ENCODE assay signal across 10 mouse cellular contexts in genomic region chr7:49342556-49343080, GRCm38 (mm10).
DNase-seq lines count a peak whose midpoint lies in the region; ATAC-seq and TF ChIP-seq lines count a peak whose summit lies in the region.
"Had no signal": no experiment of that assay in that cellular context is flagged by ENCODE, and none has a peak within 500 bp of the region (broad histone marks: within the 10 kb centered on the region; RNA-seq: fewer than 3 reads in every experiment).

No protein-coding gene starts in this region.

- no peak for DNase-seq in kidney, adult 2 months
- DNase-seq in brain, embryonic 14.5 days (ENCODE audit: low read depth): peak; percentile 66
- DNase-seq in midbrain, embryonic 14.5 days: no peak
- no peak for DNase-seq in adrenal gland, postnatal 4 days (ENCODE audit: low spot score in 2 of 2)
- DNase-seq in layer of hippocampus, postnatal 25 days (ENCODE audit: extremely low spot score in 1 of 2, low spot score in 1 of 2): no peak
- no peak for DNase-seq in adrenal gland, adult 8-10 months

- H3K27me3 ChIP-seq in kidney, embryonic 14.5 days (ENCODE audit: control insufficient read depth, insufficient read depth, low read length): no peaks in the 10 kb centered on the region
- H3K27me3 ChIP-seq in kidney, adult 2 months (replicated peaks; ENCODE audit: control insufficient read depth, insufficient read depth, low read length): no peaks in the 10 kb centered on the region
- H3K27me3 ChIP-seq in hindbrain, embryonic 16.5 days (replicated peaks; ENCODE audit: control insufficient read depth, insufficient read depth, low read length): no peaks in the 10 kb centered on the region
- H3K27me3 ChIP-seq in midbrain, embryonic 14.5 days (ENCODE audit: control insufficient read depth, insufficient read depth, low read length): no peaks in the 10 kb centered on the region

- H3K4me3 ChIP-seq in kidney, embryonic 14.5 days (ENCODE audit: low read length): peak overlapping the region; percentile 7; the same call in 1 of the 2 replicates
- H3K4me3 ChIP-seq in kidney, adult 2 months (ENCODE audit: insufficient read depth, low read depth, low read length): no peak overlapping the region
- no peak overlapping the region for H3K4me3 ChIP-seq in hindbrain, embryonic 16.5 days (ENCODE audit: low read length)
- no peak overlapping the region for H3K4me3 ChIP-seq in midbrain, embryonic 14.5 days (replicated peaks; ENCODE audit: low read depth, low read length)

- no peaks in the 10 kb centered on the region for H3K9me3 ChIP-seq in kidney, embryonic 14.5 days (ENCODE audit: control insufficient read depth, low read length)
- H3K9me3 ChIP-seq in hindbrain, embryonic 16.5 days (ENCODE audit: control insufficient read depth, low read length): no peaks in the 10 kb centered on the region
- H3K9me3 ChIP-seq in midbrain, embryonic 14.5 days (ENCODE audit: control insufficient read depth, low read length): no peaks in the 10 kb centered on the region

- no peak overlapping the region for H3K9ac ChIP-seq in kidney, embryonic 14.5 days (ENCODE audit: low read depth, low read length)
- H3K9ac ChIP-seq in hindbrain, embryonic 16.5 days (ENCODE audit: low read depth, low read length): no peak overlapping the region
- H3K9ac ChIP-seq in midbrain, embryonic 14.5 days (replicated peaks; ENCODE audit: low read length): no peak overlapping the region

- peak overlapping the region; percentile 31 for H3K4me2 ChIP-seq in kidney, embryonic 14.5 days (replicated peaks; ENCODE audit: low read depth, low read length)
- H3K4me2 ChIP-seq in hindbrain, embryonic 16.5 days (ENCODE audit: low read length): no peak overlapping the region
- H3K4me2 ChIP-seq in midbrain, embryonic 14.5 days (ENCODE audit: low read length): 0 out of 2 replicates have a peak overlapping the region, but pooled peaks have one; percentile 17

- WGBS in kidney, embryonic 14.5 days: 29% methylated on average over 13 of the region's 13 CpGs
- WGBS in kidney, adult 2 months: 36% methylated on average over 13 of the region's 13 CpGs
- 43% methylated on average over 13 of the region's 13 CpGs for WGBS in hindbrain, embryonic 16.5 days
- 40% methylated on average over 13 of the region's 13 CpGs for WGBS in midbrain, embryonic 14.5 days

- TF ChIP-seq POLR2A in kidney, adult 2 months (IDR thresholded peaks at IDR 0.05; ENCODE audit: low read depth, low read length): no peak
- TF ChIP-seq POLR2A in brain, embryonic 14.5 days (IDR thresholded peaks at IDR 0.05; ENCODE audit: borderline replicate concordance, extremely low read depth, insufficient read depth, insufficient read length, poor library complexity, severe bottlenecking): no peak

- peaks cover 16% of the 10 kb centered on the region for H3K4me1 ChIP-seq in kidney, embryonic 14.5 days (ENCODE audit: control insufficient read depth, insufficient read depth, low read length)
- H3K4me1 ChIP-seq in kidney, adult 2 months (ENCODE audit: control insufficient read depth, insufficient read depth, low read length): no peaks in the 10 kb centered on the region
- peaks cover 28% of the 10 kb centered on the region for H3K4me1 ChIP-seq in hindbrain, embryonic 16.5 days (ENCODE audit: control insufficient read depth, insufficient read depth, low read depth, low read length)
- H3K4me1 ChIP-seq in midbrain, embryonic 14.5 days (ENCODE audit: control insufficient read depth, insufficient read depth, low read length): peaks cover 23% of the 10 kb centered on the region

- peak overlapping the region; percentile 37; the same call in 1 of the 2 replicates for H3K27ac ChIP-seq in kidney, embryonic 14.5 days (ENCODE audit: low read depth, low read length)
- H3K27ac ChIP-seq in kidney, adult 2 months (ENCODE audit: insufficient read depth, low read depth, low read length): no peak overlapping the region
- no peak overlapping the region for H3K27ac ChIP-seq in hindbrain, embryonic 16.5 days (ENCODE audit: low read depth, low read length)
- H3K27ac ChIP-seq in midbrain, embryonic 14.5 days (replicated peaks; ENCODE audit: low read depth, low read length): no peak overlapping the region
- H3K27ac ChIP-seq: macrophage had no signal

- no peak for TF ChIP-seq CTCF in kidney, adult 2 months (conservative IDR thresholded peaks at IDR 0.05; ENCODE audit: insufficient read depth, insufficient read length, low read depth, low read length)
- no peak for TF ChIP-seq CTCF in brain, embryonic 14.5 days (IDR thresholded peaks at IDR 0.05; ENCODE audit: borderline replicate concordance, extremely low read depth, insufficient read depth, insufficient read length)

- peak; percentile 50 for ATAC-seq in kidney, embryonic 14.5 days (ENCODE audit: low FRiP score, low TSS enrichment)
- ATAC-seq in hindbrain, embryonic 16.5 days: 0 out of 2 replicates have a peak, but pooled peaks have one; percentile 21
- no peak for ATAC-seq in midbrain, embryonic 14.5 days (ENCODE audit: low FRiP score, low TSS enrichment)

- no peaks in the 10 kb centered on the region for H3K36me3 ChIP-seq in kidney, embryonic 14.5 days (ENCODE audit: control insufficient read depth, insufficient read depth, low read length)
- no peaks in the 10 kb centered on the region for H3K36me3 ChIP-seq in kidney, adult 2 months (ENCODE audit: control insufficient read depth, insufficient read depth, low read length)
- no peaks in the 10 kb centered on the region for H3K36me3 ChIP-seq in hindbrain, embryonic 16.5 days (ENCODE audit: control insufficient read depth, insufficient read depth, low read length)
- no peaks in the 10 kb centered on the region for H3K36me3 ChIP-seq in midbrain, embryonic 14.5 days (ENCODE audit: control insufficient read depth, insufficient read depth, low read length)
- H3K36me3 ChIP-seq: G1E had no signal
